Comparison of ENCODE assay signal across 26 mouse cellular contexts in genomic region chr16:92127666-92128065, GRCm38 (mm10).
"Had no signal": no experiment of that assay in that cellular context is flagged by ENCODE, and none has a peak within 500 bp of the region (broad histone marks: within the 10 kb centered on the region; RNA-seq: fewer than 3 reads in every experiment).

No protein-coding gene starts in this region.

- H3K4me1 ChIP-seq: hindbrain, embryonic 12.5 days; kidney, embryonic 15.5 days; limb, embryonic 13.5 days; limb, embryonic 15.5 days; liver, embryonic 12.5 days had no signal

- DNase-seq: gastrocnemius, postnatal 10 days; gastrocnemius, postnatal 25 days; heart, adult 2 months; heart, postnatal 10 days; heart, postnatal 4 days; kidney, adult 11 months; kidney, adult 2 months; kidney, adult 9 months; kidney, postnatal 14 days; kidney, postnatal 36 days; layer of hippocampus, adult 9-11 months; layer of hippocampus, postnatal 36 days; left cerebral cortex, postnatal 4 days had no signal

- H3K4me2 ChIP-seq: heart, embryonic 12.5 days; hindbrain, embryonic 12.5 days; hindbrain, embryonic 14.5 days; kidney, embryonic 15.5 days; limb, embryonic 13.5 days; limb, embryonic 15.5 days; liver, embryonic 12.5 days had no signal

- H3K9ac ChIP-seq: heart, embryonic 12.5 days; hindbrain, embryonic 12.5 days; hindbrain, embryonic 14.5 days; kidney, embryonic 15.5 days; limb, embryonic 13.5 days; limb, embryonic 15.5 days; liver, embryonic 12.5 days; liver, embryonic 14.5 days had no signal

- H3K4me3 ChIP-seq: gastrocnemius, adult 2 months; heart, adult 2 months; heart, embryonic 12.5 days; hindbrain, embryonic 10.5 days; hindbrain, embryonic 12.5 days; kidney, embryonic 15.5 days; limb, embryonic 13.5 days; limb, embryonic 15.5 days; liver, embryonic 12.5 days had no signal

- ATAC-seq: hindbrain, embryonic 16.5 days; inflammation-experienced regulatory T-cells, adult 6 months; liver, embryonic 12.5 days had no signal

- H3K36me3 ChIP-seq: heart, embryonic 12.5 days; hindbrain, embryonic 10.5 days; hindbrain, embryonic 12.5 days; kidney, embryonic 15.5 days; limb, embryonic 13.5 days; limb, embryonic 15.5 days; liver, embryonic 12.5 days had no signal

- H3K27ac ChIP-seq: gastrocnemius, adult 2 months; heart, adult 2 months; hindbrain, embryonic 10.5 days; hindbrain, embryonic 12.5 days; hindbrain, embryonic 14.5 days; kidney, embryonic 15.5 days; kidney, postnatal 0 days; limb, embryonic 13.5 days; limb, embryonic 15.5 days; liver, embryonic 12.5 days; liver, embryonic 14.5 days had no signal

- H3K9me3 ChIP-seq: limb, embryonic 15.5 days had no signal

- H3K27me3 ChIP-seq: heart, embryonic 12.5 days; hindbrain, embryonic 12.5 days; kidney, embryonic 15.5 days; limb, embryonic 13.5 days; limb, embryonic 15.5 days had no signal
